Mouse (Mus musculus) gonadal fat pad, adult 2 months (tissue): Measurements from ENCODE around the gene Car4. TPM values are rescaled to one million over a fixed set of nuclear protein-coding genes. Genes with fewer than 3 reads are reported as not detected.
A peak's percentile ranks its signal among the peaks of the same experiment; 100 is the strongest.

Experiments
- DNase-seq: peaks from one replicate; pipeline ENCODE4 v3.0.0-alpha.2; 2012; ENCODE audit warnings: low read depth
- polyA plus RNA-seq: library from polyadenylated mRNA; depleted of rRNA; stranded (reverse); fragments of >200 nt; gene quantifications from 2 replicates; pipeline ENCODE4 v1.2.3, GENCODE M21; 2012

Gene Car4
- polyA plus RNA-seq, 1 experiment: 86.5 TPM

- DNase-seq: no peak
Observed at GRCm38 (mm10) chr11:84958271-84958630, 665 bp downstream of the Car4 start.

- no peak for DNase-seq
Observed at GRCm38 (mm10) chr11:84959181-84959580, 1.6 kb downstream of the Car4 start.

- DNase-seq: no peak
Observed at GRCm38 (mm10) chr11:84959701-84960181, 2.2 kb downstream of the Car4 start.

- no peak for DNase-seq
Observed at GRCm38 (mm10) chr11:84960291-84960690, 2.7 kb downstream of the Car4 start.

- DNase-seq: no peak
Observed at GRCm38 (mm10) chr11:84960780-84961179, 3.2 kb downstream of the Car4 start.

GRCm38 (mm10) chr11:84961571-84961970, 4.0 kb downstream of the Car4 start:
- DNase-seq: no peak

GRCm38 (mm10) chr11:84962536-84962935, 5.0 kb downstream of the Car4 start:
- no peak for DNase-seq

- no peak for DNase-seq
Observed at GRCm38 (mm10) chr11:84963556-84963955, 6.0 kb downstream of the Car4 start.

- DNase-seq: no peak
Observed at GRCm38 (mm10) chr11:84966696-84967095, 9.1 kb downstream of the Car4 start.

- DNase-seq: no peak
Observed at GRCm38 (mm10) chr11:84967113-84967512, 9.5 kb downstream of the Car4 start.

GRCm38 (mm10) chr11:84968309-84968708, 10.7 kb downstream of the Car4 start:
- no peak for DNase-seq

- no peak for DNase-seq
Observed at GRCm38 (mm10) chr11:84968775-84969174, 11.2 kb downstream of the Car4 start.

- no peak for DNase-seq
Observed at GRCm38 (mm10) chr11:84972067-84972466, 14.5 kb downstream of the Car4 start.

GRCm38 (mm10) chr11:84973661-84974060, 16.1 kb downstream of the Car4 start:
- no peak for DNase-seq

- no peak for DNase-seq
Observed at GRCm38 (mm10) chr11:84974582-84974981, 17.0 kb downstream of the Car4 start.

- DNase-seq: no peak
Observed at GRCm38 (mm10) chr11:84976706-84977105, 19.1 kb downstream of the Car4 start.

- no peak for DNase-seq
Observed at GRCm38 (mm10) chr11:84977385-84977952, 19.9 kb downstream of the Car4 start.

- no peak for DNase-seq
Observed at GRCm38 (mm10) chr11:84978113-84978512, 20.5 kb downstream of the Car4 start.

- DNase-seq: no peak
Observed at GRCm38 (mm10) chr11:84979351-84979750, 21.8 kb downstream of the Car4 start.

- DNase-seq: no peak
Observed at GRCm38 (mm10) chr11:84980697-84981096, 23.1 kb downstream of the Car4 start.

GRCm38 (mm10) chr11:84985421-84985820, 27.8 kb downstream of the Car4 start:
- no peak for DNase-seq

GRCm38 (mm10) chr11:84988341-84988919, 30.8 kb downstream of the Car4 start:
- peak; percentile 16 for DNase-seq

GRCm38 (mm10) chr11:84992996-84993395, 35.4 kb downstream of the Car4 start:
- no peak for DNase-seq

GRCm38 (mm10) chr11:84995241-84995640, 37.7 kb downstream of the Car4 start:
- DNase-seq: no peak
